Mouse (Mus musculus) megakaryocyte, embryonic 14.5 days (primary cell): Measurements from ENCODE around the gene Ppm1h.

Experiments
- FLI1 ChIP-seq: IDR thresholded peaks from 2 replicates; pipeline ENCODE4 v1.6.1; 2012; ENCODE audit warnings: low read length, inconsistent platforms, mixed read lengths
- GATA1 ChIP-seq: IDR thresholded peaks from 3 replicates; pipeline ENCODE4 v1.6.1; 2012; ENCODE audit warnings: mixed read lengths, low read length, inconsistent platforms, borderline replicate concordance

DNA sequence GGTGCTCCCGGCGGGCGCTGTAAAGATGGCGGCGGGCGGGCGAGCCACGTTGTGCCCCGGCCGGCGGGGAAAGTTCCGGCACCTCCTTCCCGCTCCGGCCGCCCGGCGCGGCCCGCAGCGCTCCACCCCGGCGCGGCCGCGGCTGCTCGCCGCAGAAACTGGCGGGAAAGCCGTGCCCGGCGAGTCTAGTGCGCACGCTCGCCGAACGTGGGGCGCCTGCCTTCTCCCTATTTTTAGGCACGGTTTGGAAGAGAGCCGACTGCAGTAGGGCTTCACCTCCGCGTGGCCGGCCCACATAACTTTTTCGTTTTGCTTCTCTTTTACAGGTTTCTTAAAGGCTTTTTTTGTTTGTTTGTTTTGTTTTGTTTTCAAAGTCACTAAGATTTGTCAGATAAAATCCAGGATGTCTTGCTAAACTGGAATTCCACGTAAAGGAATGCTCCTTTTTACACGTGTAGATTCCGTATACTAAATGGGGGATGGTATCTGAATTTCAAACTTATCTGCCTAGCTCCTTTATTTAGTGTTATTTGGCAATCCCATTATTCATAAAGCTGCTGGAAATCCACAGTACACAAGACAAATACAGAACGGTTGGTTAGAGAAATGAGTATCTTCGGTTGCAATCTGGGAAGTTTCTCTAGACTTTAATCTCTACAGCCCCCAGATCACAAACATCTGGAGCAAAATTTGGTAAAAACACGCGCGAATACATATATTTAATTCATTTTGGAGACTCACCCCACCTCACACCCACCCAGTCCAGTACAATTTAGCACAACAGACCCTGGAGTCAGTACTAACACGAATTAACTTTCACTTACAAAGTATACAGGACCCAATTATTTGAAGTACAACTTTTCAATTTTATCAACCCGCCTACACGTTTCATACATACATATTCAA, 308.0 kb downstream of the Ppm1h start:
- TF ChIP-seq FLI1 (no peak; the same call in 1 of the 2 replicates), GATA1 (no peak)
